Mouse (Mus musculus) liver, embryonic 13.5 days (tissue): Measurements from ENCODE around the gene Nfib. TPM values are rescaled to one million over a fixed set of nuclear protein-coding genes. Genes with fewer than 3 reads are reported as not detected.

ENCODE experiments used
- ATAC-seq: fragments of 200-750 bp; cut with Nextera tagmentation; 2 replicates; pipeline ENCODE4 v1.8.0; 2017; ENCODE audit warnings: low read depth, mild to moderate bottlenecking, moderate number of reproducible peaks, moderate library complexity
- DNase-seq: peaks from one replicate; pipeline ENCODE4 v3.0.0; 2022
- H3K27ac ChIP-seq: fragments of 300-500 bp; sonication (generic); 2 replicates; pipeline ENCODE4 v1.5.1; 2015; ENCODE audit warnings: moderate library complexity, mild to moderate bottlenecking, inconsistent platforms
- H3K27me3 ChIP-seq: fragments of 300-500 bp; sonication (generic); 2 replicates; pipeline ENCODE4 v1.6.1; 2015; ENCODE audit warnings: mild to moderate bottlenecking, inconsistent platforms
- H3K36me3 ChIP-seq: fragments of 300-500 bp; sonication (generic); 2 replicates; pipeline ENCODE4 v1.6.1; 2015; ENCODE audit warnings: mild to moderate bottlenecking, inconsistent platforms
- H3K4me1 ChIP-seq: fragments of 300-500 bp; sonication (generic); replicated peaks from 2 replicates; pipeline ENCODE4 v1.6.1; 2015; ENCODE audit warnings: inconsistent platforms
- H3K4me2 ChIP-seq: fragments of 300-500 bp; sonication (generic); 2 replicates; pipeline ENCODE4 v1.6.1; 2015; ENCODE audit warnings: inconsistent platforms, mild to moderate bottlenecking, moderate library complexity
- H3K4me3 ChIP-seq: fragments of 300-500 bp; sonication (generic); replicated peaks from 2 replicates; pipeline ENCODE4 v1.5.1; 2015; ENCODE audit warnings: mild to moderate bottlenecking, inconsistent platforms
- H3K9ac ChIP-seq: fragments of 300-500 bp; sonication (generic); 2 replicates; pipeline ENCODE4 v1.6.1; 2015; ENCODE audit warnings: mild to moderate bottlenecking, inconsistent platforms
- H3K9me3 ChIP-seq: fragments of 300-500 bp; sonication (generic); replicated peaks from 2 replicates; pipeline ENCODE4 v1.6.1; 2016; ENCODE audit warnings: inconsistent platforms
- WGBS: fragments of 180-500 bp; shearing (Covaris S2); methylation state at CpG from one replicate; pipeline ENCODE4 v1.1.7; 2015; ENCODE audit not compliant: insufficient replicate concordance; 5-methylcytosine and 5-hydroxymethylcytosine counted together
- polyA plus RNA-seq: library from polyadenylated mRNA; unstranded; fragments of >200 nt; fragmentation: Nextera tagmentation; extraction: Ambion mirVana; gene quantifications from 2 replicates; pipeline ENCODE4 v1.2.1, GENCODE M21; 2015

Nfib gene
- polyA plus RNA-seq, 1 experiment from 2014 or later, result 4.9 TPM

GRCm38 (mm10) chr4:82585536-82585935, 120.0 kb downstream of the Nfib start:
- Histone ChIP-seq H3K4me1 (no peaks in the 10 kb centered on the region), H3K27ac (no peak overlapping the region), H3K27me3 (no peaks in the 10 kb centered on the region), H3K9ac (no peak overlapping the region), H3K9me3 (no peaks in the 10 kb centered on the region), H3K4me2 (no peak overlapping the region), H3K36me3 (no peaks in the 10 kb centered on the region), H3K4me3 (no peak overlapping the region)
- DNase-seq (no peak), ATAC-seq (no peak)
- 83% methylated on average over 9 of the region's 9 CpGs for WGBS

- WGBS, result 86% methylated on average over 5 of the region's 5 CpGs
- no peak for ATAC-seq
Measured at GRCm38 (mm10) chr4:82585056-82585455, 120.5 kb downstream of the Nfib start.

GRCm38 (mm10) chr4:82584548-82584947, 121.0 kb downstream of the Nfib start:
- no peak overlapping the region for H3K9ac ChIP-seq
- H3K4me1 ChIP-seq, result no peaks in the 10 kb centered on the region
- H3K4me2 ChIP-seq, result no peak overlapping the region
- no peak for ATAC-seq
- H3K27me3 ChIP-seq, result no peaks in the 10 kb centered on the region
- peak; percentile 3 for DNase-seq
- WGBS, result 41% methylated on average over 4 of the region's 4 CpGs
- H3K4me3 ChIP-seq, result no peak overlapping the region
- H3K27ac ChIP-seq, result no peak overlapping the region
- H3K36me3 ChIP-seq, result no peaks in the 10 kb centered on the region
- no peaks in the 10 kb centered on the region for H3K9me3 ChIP-seq

More at GRCm38 (mm10) chr4:82585056-82585455, 120.5 kb downstream of the Nfib start:
- DNase-seq, result no peak
- no peak overlapping the region for H3K4me2 ChIP-seq
- no peak overlapping the region for H3K27ac ChIP-seq
- no peak overlapping the region for H3K9ac ChIP-seq
- H3K4me1 ChIP-seq, result no peaks in the 10 kb centered on the region
- no peaks in the 10 kb centered on the region for H3K27me3 ChIP-seq
- no peaks in the 10 kb centered on the region for H3K9me3 ChIP-seq
- H3K36me3 ChIP-seq, result no peaks in the 10 kb centered on the region
- H3K4me3 ChIP-seq, result no peak overlapping the region

- Histone ChIP-seq H3K36me3 (no peaks in the 10 kb centered on the region), H3K4me3 (no peak overlapping the region), H3K4me2 (no peak overlapping the region), H3K9me3 (no peaks in the 10 kb centered on the region), H3K27me3 (no peaks in the 10 kb centered on the region), H3K9ac (no peak overlapping the region), H3K27ac (no peak overlapping the region), H3K4me1 (no peaks in the 10 kb centered on the region)
- DNase-seq, result no peak
- WGBS, result 63% methylated on average over 7 of the region's 7 CpGs
- ATAC-seq, result no peak
Measured at GRCm38 (mm10) chr4:82573291-82573605, 132.3 kb downstream of the Nfib start.

- H3K27me3 ChIP-seq, result no peaks in the 10 kb centered on the region
- WGBS, result 65% methylated on average over 13 of the region's 13 CpGs
- H3K9me3 ChIP-seq, result no peaks in the 10 kb centered on the region
- H3K36me3 ChIP-seq, result no peaks in the 10 kb centered on the region
- no peak overlapping the region for H3K4me3 ChIP-seq
- ATAC-seq (no peak), DNase-seq (no peak)
- H3K4me2 ChIP-seq, result no peak overlapping the region
- no peak overlapping the region for H3K27ac ChIP-seq
- no peaks in the 10 kb centered on the region for H3K4me1 ChIP-seq
- no peak overlapping the region for H3K9ac ChIP-seq
Measured at GRCm38 (mm10) chr4:82572410-82573290, 132.9 kb downstream of the Nfib start.

- Histone ChIP-seq H3K27me3 (no peaks in the 10 kb centered on the region), H3K4me3 (no peak overlapping the region), H3K27ac (no peak overlapping the region), H3K9me3 (no peaks in the 10 kb centered on the region), H3K4me1 (no peaks in the 10 kb centered on the region), H3K4me2 (no peak overlapping the region), H3K9ac (no peak overlapping the region), H3K36me3 (no peaks in the 10 kb centered on the region)
- no peak for ATAC-seq
- DNase-seq, result no peak
- WGBS, result 45% methylated on average over 2 of the region's 2 CpGs
Measured at GRCm38 (mm10) chr4:82558816-82559215, 146.7 kb downstream of the Nfib start.

- H3K4me1 ChIP-seq, result no peaks in the 10 kb centered on the region
- no peak for DNase-seq
- no peak overlapping the region for H3K27ac ChIP-seq
- H3K4me2 ChIP-seq, result no peak overlapping the region
- WGBS, result 76% methylated on average over 16 of the region's 16 CpGs
- no peaks in the 10 kb centered on the region for H3K27me3 ChIP-seq
- no peaks in the 10 kb centered on the region for H3K9me3 ChIP-seq
- no peak overlapping the region for H3K4me3 ChIP-seq
- no peak overlapping the region for H3K9ac ChIP-seq
- no peak for ATAC-seq
- H3K36me3 ChIP-seq, result no peaks in the 10 kb centered on the region
Measured at GRCm38 (mm10) chr4:82555673-82556171, 149.8 kb downstream of the Nfib start.

- no peak overlapping the region for H3K4me3 ChIP-seq
- ATAC-seq (no peak), DNase-seq (no peak)
- H3K4me2 ChIP-seq, result no peak overlapping the region
- WGBS, result 58% methylated on average over 3 of the region's 3 CpGs
- no peaks in the 10 kb centered on the region for H3K27me3 ChIP-seq
- H3K36me3 ChIP-seq, result no peaks in the 10 kb centered on the region
- no peaks in the 10 kb centered on the region for H3K4me1 ChIP-seq
- no peak overlapping the region for H3K27ac ChIP-seq
- no peak overlapping the region for H3K9ac ChIP-seq
- no peaks in the 10 kb centered on the region for H3K9me3 ChIP-seq
Measured at GRCm38 (mm10) chr4:82553658-82554057, 151.9 kb downstream of the Nfib start.

GRCm38 (mm10) chr4:82552238-82552637, 153.3 kb downstream of the Nfib start:
- H3K4me2 ChIP-seq, result no peak overlapping the region
- H3K27me3 ChIP-seq, result no peaks in the 10 kb centered on the region
- H3K9ac ChIP-seq, result no peak overlapping the region
- no peaks in the 10 kb centered on the region for H3K9me3 ChIP-seq
- H3K4me1 ChIP-seq, result no peaks in the 10 kb centered on the region
- H3K27ac ChIP-seq, result no peak overlapping the region
- ATAC-seq (no peak), DNase-seq (no peak)
- H3K4me3 ChIP-seq, result no peak overlapping the region
- no peaks in the 10 kb centered on the region for H3K36me3 ChIP-seq
- 55% methylated on average over 7 of the region's 7 CpGs for WGBS

- H3K9me3 ChIP-seq, result no peaks in the 10 kb centered on the region
- no peaks in the 10 kb centered on the region for H3K4me1 ChIP-seq
- H3K4me3 ChIP-seq, result no peak overlapping the region
- H3K36me3 ChIP-seq, result no peaks in the 10 kb centered on the region
- no peak overlapping the region for H3K4me2 ChIP-seq
- 66% methylated on average over 10 of the region's 10 CpGs for WGBS
- H3K27ac ChIP-seq, result no peak overlapping the region
- H3K27me3 ChIP-seq, result no peaks in the 10 kb centered on the region
- DNase-seq (no peak), ATAC-seq (no peak)
- no peak overlapping the region for H3K9ac ChIP-seq
Measured at GRCm38 (mm10) chr4:82549762-82550380, 155.7 kb downstream of the Nfib start.

- no peaks in the 10 kb centered on the region for H3K27me3 ChIP-seq
- ATAC-seq, result no peak
- no peaks in the 10 kb centered on the region for H3K4me1 ChIP-seq
- no peaks in the 10 kb centered on the region for H3K9me3 ChIP-seq
- no peak overlapping the region for H3K9ac ChIP-seq
- H3K36me3 ChIP-seq, result no peaks in the 10 kb centered on the region
- WGBS, result 74% methylated on average over 1 of the region's 1 CpGs
- no peak for DNase-seq
- no peak overlapping the region for H3K4me2 ChIP-seq
- no peak overlapping the region for H3K4me3 ChIP-seq
- no peak overlapping the region for H3K27ac ChIP-seq
Measured at GRCm38 (mm10) chr4:82548247-82548646, 157.3 kb downstream of the Nfib start.

GRCm38 (mm10) chr4:82543936-82544335, 161.6 kb downstream of the Nfib start:
- WGBS, result 60% methylated on average over 3 of the region's 3 CpGs

More at GRCm38 (mm10) chr4:82543936-82544335, 161.6 kb downstream of the Nfib start:
- Histone ChIP-seq H3K27ac (no peak overlapping the region), H3K9ac (no peak overlapping the region), H3K4me3 (no peak overlapping the region), H3K4me1 (no peaks in the 10 kb centered on the region), H3K9me3 (no peaks in the 10 kb centered on the region), H3K4me2 (no peak overlapping the region), H3K27me3 (peaks cover 14% of the 10 kb centered on the region), H3K36me3 (no peaks in the 10 kb centered on the region)
- ATAC-seq (no peak), DNase-seq (no peak)
